Mouse (Mus musculus) CD4-positive, CD25-positive, alpha-beta regulatory T cell, adult 4 months (primary cell): Measurements from ENCODE around the gene Rilpl1. TPM values are rescaled to one million over a fixed set of nuclear protein-coding genes. Genes with fewer than 3 reads are reported as not detected.
A peak's percentile ranks its signal among the peaks of the same experiment; 100 is the strongest.
"Not testable (repeated sequence)": the region's sequence is repeated elsewhere in the genome, so short reads cannot be mapped to it uniquely, and the experiment has no call there.

Experiments
- ATAC-seq: one replicate; pipeline ENCODE4 v1.8.0; 2017
- polyA plus RNA-seq, 2 experiments: library from polyadenylated mRNA; unstranded; fragments of 100-300 nt; shearing (Covaris generic); gene quantifications; one replicate each; pipeline ENCODE4 v1.2.1; 2017

Gene Rilpl1
- polyA plus RNA-seq, 2 experiments from 2014 or later = 0.62 to 1.1 TPM

- no peak for ATAC-seq
Measured at GRCm38 (mm10) chr5:124491732-124492131, 39.5 kb downstream of the Rilpl1 start.

- ATAC-seq = no peak
Measured at GRCm38 (mm10) chr5:124488885-124489284, 42.3 kb downstream of the Rilpl1 start.

GRCm38 (mm10) chr5:124485654-124486053 lies 45.5 kb downstream of the Rilpl1 start:
- ATAC-seq = no peak

GRCm38 (mm10) chr5:124483655-124484396 lies 47.4 kb downstream of the Rilpl1 start:
- peak; percentile 46 for ATAC-seq

- peak; percentile 72 for ATAC-seq
Measured at GRCm38 (mm10) chr5:124482966-124483654, 48.1 kb downstream of the Rilpl1 start, which contains the start of gene Snrnp35. TSS of gene Snrnp35 (plus strand) at chr5:124483134.

GRCm38 (mm10) chr5:124482436-124482965 lies 48.7 kb downstream of the Rilpl1 start:
- ATAC-seq = no peak

- ATAC-seq = no peak
Measured at GRCm38 (mm10) chr5:124481714-124482113, 49.5 kb downstream of the Rilpl1 start.

GRCm38 (mm10) chr5:124480119-124480518 lies 51.1 kb downstream of the Rilpl1 start:
- no peak for ATAC-seq

- ATAC-seq = no peak
Measured at GRCm38 (mm10) chr5:124478873-124479204, 52.4 kb downstream of the Rilpl1 start.

- no peak for ATAC-seq
Measured at GRCm38 (mm10) chr5:124470591-124471171, 60.5 kb downstream of the Rilpl1 start.

- no peak for ATAC-seq
Measured at GRCm38 (mm10) chr5:124469486-124469885, 61.7 kb downstream of the Rilpl1 start.

GRCm38 (mm10) chr5:124468365-124468764 lies 62.8 kb downstream of the Rilpl1 start:
- no peak for ATAC-seq

- no peak for ATAC-seq
Measured at GRCm38 (mm10) chr5:124467766-124468165, 63.4 kb downstream of the Rilpl1 start.

- no peak for ATAC-seq
Measured at GRCm38 (mm10) chr5:124464905-124465304, 66.3 kb downstream of the Rilpl1 start.

GRCm38 (mm10) chr5:124463462-124463861 lies 67.7 kb downstream of the Rilpl1 start:
- ATAC-seq = no peak

- ATAC-seq = no peak
Measured at GRCm38 (mm10) chr5:124462297-124463025, 68.7 kb downstream of the Rilpl1 start.

GRCm38 (mm10) chr5:124460922-124461321 lies 70.3 kb downstream of the Rilpl1 start:
- not testable (repeated sequence) for ATAC-seq

GRCm38 (mm10) chr5:124456762-124457161 lies 74.4 kb downstream of the Rilpl1 start:
- ATAC-seq = no peak

GRCm38 (mm10) chr5:124454082-124454419 lies 77.1 kb downstream of the Rilpl1 start:
- no peak for ATAC-seq

- no peak for ATAC-seq
Measured at GRCm38 (mm10) chr5:124453339-124454081, 77.7 kb downstream of the Rilpl1 start.

- ATAC-seq = no peak
Measured at GRCm38 (mm10) chr5:124452494-124453228, 78.5 kb downstream of the Rilpl1 start.
